Mouse (Mus musculus) ES-Bruce4 (cell line): ENCODE data around the gene Car10.

Experiments
- CTCF ChIP-seq: IDR thresholded peaks from one replicate; pipeline ENCODE4 v1.8.1; 2011; ENCODE audit warnings: low read depth, low read length
- EP300 ChIP-seq: IDR thresholded peaks from 2 replicates; pipeline ENCODE4 v1.6.1; 2011; ENCODE audit warnings: low read depth, low read length; ENCODE audit not compliant: insufficient read depth
- POLR2A ChIP-seq: IDR thresholded peaks from one replicate; pipeline ENCODE4 v1.8.1; 2011; ENCODE audit warnings: low read length; ENCODE audit not compliant: insufficient read depth

GRCm38 (mm10) chr11:93502864-93503263, 405.0 kb downstream of the Car10 start:
- TF ChIP-seq CTCF, result no peak
- TF ChIP-seq POLR2A, result no peak
- no peak for TF ChIP-seq EP300
